Mouse (Mus musculus): ENCODE results near the gene Xbp1. TPM values are rescaled to one million over a fixed set of nuclear protein-coding genes. Genes with fewer than 3 reads are reported as not detected.
"Not testable (repeated sequence)": the region's sequence is repeated elsewhere in the genome, so short reads cannot be mapped to it uniquely, and the experiment has no call there.

The Xbp1 gene
- polyA plus RNA-seq (2015; fragmentation: Nextera tagmentation; extraction: Ambion mirVana) = 222 and 249 TPM in 2 replicates

- peaks cover 25% of the 10 kb centered on the region for H3K36me3 ChIP-seq (ENCODE audit: control insufficient read depth, insufficient read depth, low read length)
- ATAC-seq = peak; percentile 97
- peak within 1 kb of the TSS; percentile 99 for H3K27ac ChIP-seq (ENCODE audit: low read length)
- no peaks in the 10 kb centered on the region for H3K9me3 ChIP-seq (ENCODE audit: control insufficient read depth, low read length)
- H3K4me3 ChIP-seq (ENCODE audit: low read length) = peak within 1 kb of the TSS; percentile 97
- H3K27me3 ChIP-seq (replicated peaks; ENCODE audit: control insufficient read depth, insufficient read depth, low read length) = no peaks in the 10 kb centered on the region
- H3K4me1 ChIP-seq (ENCODE audit: control insufficient read depth, insufficient read depth, low read length) = peaks cover 25% of the 10 kb centered on the region
- peak within 1 kb of the TSS; percentile 65 for H3K4me2 ChIP-seq (ENCODE audit: low read depth, low read length)
- WGBS = under 1% methylated on average over 72 of the region's 72 CpGs
- H3K9ac ChIP-seq (ENCODE audit: low read depth, low read length) = peak within 1 kb of the TSS; percentile 100
These were observed at the start of gene Xbp1 for GRCm38 (mm10) chr11:5520412-5521265. TSS of gene Xbp1 (plus strand) at chr11:5520659.

GRCm38 (mm10) chr11:5474130-5474529 lies 46.3 kb upstream of the Xbp1 start:
- no peaks in the 10 kb centered on the region for H3K9me3 ChIP-seq (ENCODE audit: control insufficient read depth, low read length)
- WGBS = 17% methylated on average over 5 of the region's 5 CpGs
- H3K36me3 ChIP-seq (ENCODE audit: control insufficient read depth, insufficient read depth, low read length) = no peaks in the 10 kb centered on the region
- no peak for ATAC-seq
- H3K4me3 ChIP-seq (ENCODE audit: low read length) = no peak overlapping the region
- H3K4me2 ChIP-seq (ENCODE audit: low read depth, low read length) = no peak overlapping the region
- H3K9ac ChIP-seq (ENCODE audit: low read depth, low read length) = no peak overlapping the region
- no peak overlapping the region for H3K27ac ChIP-seq (ENCODE audit: low read length)
- H3K4me1 ChIP-seq (ENCODE audit: control insufficient read depth, insufficient read depth, low read length) = no peaks in the 10 kb centered on the region
- no peaks in the 10 kb centered on the region for H3K27me3 ChIP-seq (replicated peaks; ENCODE audit: control insufficient read depth, insufficient read depth, low read length)

DNA sequence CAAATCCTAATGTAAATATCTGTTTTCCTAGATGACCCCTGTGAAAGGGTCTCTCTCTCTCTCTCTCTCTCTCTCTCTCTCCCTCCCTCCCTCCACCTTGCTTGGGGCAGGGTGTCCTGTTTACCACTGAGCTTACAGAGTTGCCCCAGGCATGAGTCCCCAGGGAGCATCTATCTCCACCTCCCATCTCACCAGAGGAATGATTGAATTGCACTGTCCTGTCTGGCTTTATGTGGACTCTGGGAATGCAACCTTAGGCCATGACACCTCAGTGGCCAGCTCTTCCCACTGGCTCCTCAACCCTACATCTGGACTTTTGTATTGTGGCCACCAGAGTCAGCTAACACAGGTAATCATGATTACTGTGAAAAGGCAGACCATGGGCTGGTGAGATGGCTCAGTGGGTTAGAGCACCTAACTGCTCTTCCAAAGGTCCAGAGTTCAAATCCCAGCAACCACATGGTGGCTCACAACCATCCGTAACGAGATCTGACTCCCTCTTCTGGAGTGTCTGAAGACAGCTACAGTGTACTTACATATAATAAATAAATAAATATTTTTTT lies 44.8 kb upstream of the Xbp1 start:
- H3K27me3 ChIP-seq (replicated peaks; ENCODE audit: control insufficient read depth, insufficient read depth, low read length); H3K27ac ChIP-seq (ENCODE audit: low read length); H3K36me3 ChIP-seq (ENCODE audit: control insufficient read depth, insufficient read depth, low read length); H3K4me2 ChIP-seq (ENCODE audit: low read depth, low read length); H3K9me3 ChIP-seq (ENCODE audit: control insufficient read depth, low read length); H3K4me3 ChIP-seq (ENCODE audit: low read length); H3K4me1 ChIP-seq (ENCODE audit: control insufficient read depth, insufficient read depth, low read length); ATAC-seq; H3K9ac ChIP-seq (ENCODE audit: low read depth, low read length): not testable (repeated sequence)
- WGBS = no CpG with 5 or more reads among the region's 2 CpGs

GRCm38 (mm10) chr11:5476806-5477205 lies 43.7 kb upstream of the Xbp1 start:
- no peaks in the 10 kb centered on the region for H3K9me3 ChIP-seq (ENCODE audit: control insufficient read depth, low read length)
- H3K27me3 ChIP-seq (replicated peaks; ENCODE audit: control insufficient read depth, insufficient read depth, low read length) = no peaks in the 10 kb centered on the region
- H3K4me2 ChIP-seq (ENCODE audit: low read depth, low read length) = no peak overlapping the region
- ATAC-seq = no peak
- no peak overlapping the region for H3K9ac ChIP-seq (ENCODE audit: low read depth, low read length)
- H3K4me1 ChIP-seq (ENCODE audit: control insufficient read depth, insufficient read depth, low read length) = no peaks in the 10 kb centered on the region
- no peak overlapping the region for H3K27ac ChIP-seq (ENCODE audit: low read length)
- no peak overlapping the region for H3K4me3 ChIP-seq (ENCODE audit: low read length)
- WGBS = 89% methylated on average over 4 of the region's 4 CpGs
- H3K36me3 ChIP-seq (ENCODE audit: control insufficient read depth, insufficient read depth, low read length) = no peaks in the 10 kb centered on the region

GRCm38 (mm10) chr11:5478193-5478592 lies 42.3 kb upstream of the Xbp1 start:
- no peaks in the 10 kb centered on the region for H3K9me3 ChIP-seq (ENCODE audit: control insufficient read depth, low read length)
- ATAC-seq = no peak
- H3K27ac ChIP-seq (ENCODE audit: low read length) = no peak overlapping the region
- H3K27me3 ChIP-seq (replicated peaks; ENCODE audit: control insufficient read depth, insufficient read depth, low read length) = no peaks in the 10 kb centered on the region
- no peaks in the 10 kb centered on the region for H3K4me1 ChIP-seq (ENCODE audit: control insufficient read depth, insufficient read depth, low read length)
- H3K4me3 ChIP-seq (ENCODE audit: low read length) = no peak overlapping the region
- no peaks in the 10 kb centered on the region for H3K36me3 ChIP-seq (ENCODE audit: control insufficient read depth, insufficient read depth, low read length)
- WGBS = 80% methylated on average over 7 of the region's 7 CpGs
- H3K9ac ChIP-seq (ENCODE audit: low read depth, low read length) = no peak overlapping the region
- no peak overlapping the region for H3K4me2 ChIP-seq (ENCODE audit: low read depth, low read length)

DNA sequence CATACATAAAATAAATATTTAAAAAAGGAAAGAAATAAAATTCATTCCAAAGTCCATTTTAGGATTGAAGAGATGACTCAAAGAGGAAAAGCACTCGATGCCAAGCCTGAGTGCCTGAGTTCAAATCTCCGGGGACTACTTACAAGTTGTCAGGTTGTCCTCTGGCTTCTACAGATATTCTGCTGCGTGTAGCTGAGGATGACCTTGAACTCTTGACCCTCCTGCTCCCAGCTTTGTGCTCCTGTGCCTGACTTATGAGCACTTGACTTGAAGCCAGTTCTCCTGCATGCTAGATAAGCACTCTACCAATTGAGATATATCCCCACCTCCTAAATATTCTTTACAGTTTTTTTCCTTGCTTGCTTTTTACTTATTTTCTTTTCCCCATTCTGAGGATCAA lies 41.6 kb upstream of the Xbp1 start:
- Histone ChIP-seq H3K27ac (ENCODE audit: low read length) (no peak overlapping the region), H3K4me1 (ENCODE audit: control insufficient read depth, insufficient read depth, low read length) (no peaks in the 10 kb centered on the region), H3K9ac (ENCODE audit: low read depth, low read length) (no peak overlapping the region), H3K27me3 (replicated peaks; ENCODE audit: control insufficient read depth, insufficient read depth, low read length) (no peaks in the 10 kb centered on the region), H3K9me3 (ENCODE audit: control insufficient read depth, low read length) (no peaks in the 10 kb centered on the region), H3K4me3 (ENCODE audit: low read length) (no peak overlapping the region), H3K4me2 (ENCODE audit: low read depth, low read length) (no peak overlapping the region), H3K36me3 (ENCODE audit: control insufficient read depth, insufficient read depth, low read length) (no peaks in the 10 kb centered on the region)
- WGBS = 78% methylated on average over 3 of the region's 3 CpGs
- ATAC-seq = no peak

GRCm38 (mm10) chr11:5482581-5482980 lies 37.9 kb upstream of the Xbp1 start:
- Histone ChIP-seq H3K27ac (ENCODE audit: low read length) (no peak overlapping the region), H3K27me3 (replicated peaks; ENCODE audit: control insufficient read depth, insufficient read depth, low read length) (no peaks in the 10 kb centered on the region), H3K9ac (ENCODE audit: low read depth, low read length) (no peak overlapping the region), H3K4me2 (ENCODE audit: low read depth, low read length) (no peak overlapping the region), H3K36me3 (ENCODE audit: control insufficient read depth, insufficient read depth, low read length) (no peaks in the 10 kb centered on the region), H3K9me3 (ENCODE audit: control insufficient read depth, low read length) (no peaks in the 10 kb centered on the region), H3K4me1 (ENCODE audit: control insufficient read depth, insufficient read depth, low read length) (no peaks in the 10 kb centered on the region), H3K4me3 (ENCODE audit: low read length) (no peak overlapping the region)
- 85% methylated on average over 13 of the region's 13 CpGs for WGBS
- ATAC-seq = no peak

DNA sequence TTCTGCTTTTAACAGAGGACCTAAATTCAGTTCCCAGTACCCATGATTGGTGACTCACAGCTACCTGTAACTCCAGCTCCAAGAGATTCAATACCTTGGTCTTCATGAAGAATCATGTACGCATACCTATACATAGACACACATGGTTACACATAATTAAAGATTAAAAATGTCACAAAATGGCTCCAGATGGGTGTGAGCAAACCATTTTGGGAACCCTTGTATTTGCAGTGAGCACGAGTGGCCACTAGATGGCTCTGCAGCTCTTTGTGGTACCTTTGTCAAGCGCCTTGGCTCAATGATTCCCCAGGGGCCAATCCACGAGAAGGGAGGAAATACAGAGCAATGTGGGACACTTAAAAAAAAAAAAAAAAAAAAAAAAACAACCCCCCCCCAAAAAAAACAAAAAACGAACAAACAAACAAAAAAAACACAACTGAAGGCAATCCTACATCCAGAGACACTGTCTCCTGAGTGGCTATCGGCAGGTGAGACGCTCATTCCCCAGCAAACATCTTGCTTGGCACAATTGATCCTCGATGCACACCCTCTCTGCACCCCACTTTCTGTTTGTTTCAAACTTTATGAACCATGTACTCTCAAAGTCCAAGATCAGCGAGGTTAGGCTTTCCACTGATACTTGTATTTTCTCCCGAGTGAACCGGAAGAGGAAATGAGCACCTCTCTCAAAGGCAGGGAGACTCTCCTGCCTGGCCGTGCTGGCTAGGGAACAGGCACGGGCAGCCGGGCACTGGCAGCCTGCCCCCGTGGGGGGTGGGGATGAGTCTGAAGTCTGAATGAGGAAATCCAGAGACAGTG lies 35.1 kb upstream of the Xbp1 start:
- Histone ChIP-seq H3K4me2 (ENCODE audit: low read depth, low read length) (peak overlapping the region; percentile 64), H3K36me3 (ENCODE audit: control insufficient read depth, insufficient read depth, low read length) (no peaks in the 10 kb centered on the region), H3K27ac (ENCODE audit: low read length) (peak overlapping the region; percentile 61), H3K9me3 (ENCODE audit: control insufficient read depth, low read length) (no peaks in the 10 kb centered on the region), H3K9ac (ENCODE audit: low read depth, low read length) (peak overlapping the region; percentile 62), H3K4me3 (ENCODE audit: low read length) (peak overlapping the region; percentile 43), H3K27me3 (replicated peaks; ENCODE audit: control insufficient read depth, insufficient read depth, low read length) (no peaks in the 10 kb centered on the region), H3K4me1 (ENCODE audit: control insufficient read depth, insufficient read depth, low read length) (no peaks in the 10 kb centered on the region)
- peak; percentile 84 for ATAC-seq
- WGBS = 16% methylated on average over 15 of the region's 15 CpGs

GRCm38 (mm10) chr11:5489433-5489832 lies 31.0 kb upstream of the Xbp1 start:
- not testable (repeated sequence) for H3K9me3 ChIP-seq (ENCODE audit: control insufficient read depth, low read length); H3K4me1 ChIP-seq (ENCODE audit: control insufficient read depth, insufficient read depth, low read length); H3K36me3 ChIP-seq (ENCODE audit: control insufficient read depth, insufficient read depth, low read length); H3K4me3 ChIP-seq (ENCODE audit: low read length); H3K27ac ChIP-seq (ENCODE audit: low read length); H3K27me3 ChIP-seq (replicated peaks; ENCODE audit: control insufficient read depth, insufficient read depth, low read length); H3K4me2 ChIP-seq (ENCODE audit: low read depth, low read length); H3K9ac ChIP-seq (ENCODE audit: low read depth, low read length); ATAC-seq
- WGBS = 87% methylated on average over 10 of the region's 10 CpGs
